Mouse (Mus musculus) neural tube, embryonic 11.5 days (tissue): ENCODE measurements around the gene Slc29a2. TPM values are rescaled to one million over a fixed set of nuclear protein-coding genes. Genes with fewer than 3 reads are reported as not detected.

Experiments
- ATAC-seq: fragments of 200-750 bp; cut with Nextera tagmentation; 2 replicates; pipeline ENCODE4 v1.8.0; 2017; ENCODE audit warnings: moderate number of reproducible peaks, mild to moderate bottlenecking, moderate TSS enrichment, moderate library complexity; ENCODE audit not compliant: insufficient read depth, low FRiP score, low TSS enrichment
- DNase-seq: peaks from one replicate; pipeline ENCODE4 v3.0.0-alpha.2; 2015; ENCODE audit warnings: low spot score
- H3K27ac ChIP-seq: fragments of 300-500 bp; sonication (generic); 2 replicates; pipeline ENCODE4 v1.5.1; 2014; ENCODE audit warnings: low read depth, mild to moderate bottlenecking, low read length
- H3K27me3 ChIP-seq: fragments of 300-500 bp; sonication (generic); 2 replicates; pipeline ENCODE4 v1.6.1; 2014; ENCODE audit warnings: mild to moderate bottlenecking, low read length, mixed read lengths; ENCODE audit not compliant: control insufficient read depth, insufficient read depth
- H3K36me3 ChIP-seq: fragments of 300-500 bp; sonication (generic); 2 replicates; pipeline ENCODE4 v1.6.1; 2014; ENCODE audit warnings: mild to moderate bottlenecking, low read length, moderate library complexity, mixed read lengths; ENCODE audit not compliant: control insufficient read depth, insufficient read depth
- H3K4me1 ChIP-seq: fragments of 300-500 bp; sonication (generic); 2 replicates; pipeline ENCODE4 v1.6.1; 2014; ENCODE audit warnings: low read length, mixed read lengths; ENCODE audit not compliant: control insufficient read depth, insufficient read depth
- H3K4me2 ChIP-seq: fragments of 300-500 bp; sonication (generic); 2 replicates; pipeline ENCODE4 v1.6.1; 2014; ENCODE audit warnings: low read depth, mild to moderate bottlenecking, moderate library complexity
- H3K4me3 ChIP-seq: fragments of 300-500 bp; sonication (generic); 2 replicates; pipeline ENCODE4 v1.5.1; 2014; ENCODE audit warnings: low read depth, low read length
- H3K9ac ChIP-seq: fragments of 300-500 bp; sonication (generic); 2 replicates; pipeline ENCODE4 v1.6.1; 2014; ENCODE audit warnings: mild to moderate bottlenecking, low read length
- H3K9me3 ChIP-seq: fragments of 300-500 bp; sonication (generic); 2 replicates; pipeline ENCODE4 v1.6.1; 2016; ENCODE audit warnings: low read length; ENCODE audit not compliant: control insufficient read depth
- WGBS: fragments of 180-500 bp; shearing (Covaris S2); extraction: QIAGEN DNeasy Blood & Tissue Kit; methylation state at CpG from one replicate; pipeline ENCODE4 v1.1.7; 2014; 5-methylcytosine and 5-hydroxymethylcytosine counted together
- polyA plus RNA-seq: library from polyadenylated mRNA; unstranded; fragments of >200 nt; fragmentation: Nextera tagmentation; extraction: Ambion mirVana; gene quantifications from 2 replicates; pipeline ENCODE4 v1.2.1, GENCODE M21; 2014

Slc29a2 gene
- 3.9 and 6.2 TPM in 2 replicates for polyA plus RNA-seq

DNA sequence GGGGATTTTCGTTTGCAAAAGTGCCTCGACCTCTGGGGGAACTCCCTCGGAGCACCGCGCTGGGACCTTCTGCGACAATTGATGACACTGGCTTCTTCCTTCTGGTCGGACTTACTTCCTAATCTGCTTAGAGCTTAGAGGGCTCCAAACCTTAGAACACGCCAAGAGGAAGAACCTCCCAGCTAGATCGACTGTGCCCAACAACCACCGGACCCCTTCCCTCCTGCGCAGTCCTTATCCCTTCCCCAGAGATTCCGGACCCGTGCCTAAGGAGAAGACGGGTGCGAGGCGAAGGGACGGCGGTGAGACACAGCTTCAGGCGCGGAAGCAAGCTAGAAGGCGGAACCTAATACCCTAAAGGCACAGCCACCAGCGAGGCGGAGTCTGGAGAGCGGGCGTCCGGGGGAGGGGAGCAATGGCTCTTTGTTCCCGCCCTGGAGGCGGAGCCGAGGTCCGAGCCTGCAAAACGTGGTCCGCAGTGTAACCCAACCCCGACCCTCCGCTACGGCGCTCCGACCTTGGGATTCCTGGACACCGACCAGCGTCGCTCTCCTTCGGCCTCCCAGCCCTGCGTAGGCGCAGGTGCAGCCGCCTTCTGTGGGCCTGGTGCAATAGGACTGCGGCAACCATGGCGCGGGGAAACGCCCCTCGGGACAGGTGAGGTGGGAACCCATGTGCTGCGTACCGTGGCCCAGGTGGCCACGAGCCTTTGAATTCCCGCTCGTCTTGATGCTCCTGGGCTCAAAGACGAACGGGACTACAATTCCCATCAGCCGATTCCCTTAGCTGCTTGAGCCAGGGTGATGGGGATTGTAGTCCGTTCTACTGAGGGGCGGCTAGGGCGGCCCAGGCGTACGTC lies at the start of gene Slc29a2:
TSS of gene Slc29a2 (plus strand) at position 240 of the 859 bp plus-strand sequence.
- H3K27ac ChIP-seq: peak within 1 kb of the TSS; percentile 81
- H3K4me1 ChIP-seq: peaks cover 6% of the 10 kb centered on the region; the same call in 1 of the 2 replicates
- no peaks in the 10 kb centered on the region for H3K36me3 ChIP-seq
- H3K9ac ChIP-seq: peak within 1 kb of the TSS; percentile 85
- under 1% methylated on average over 62 of the region's 62 CpGs for WGBS
- DNase-seq (peak; percentile 93), ATAC-seq (peak; percentile 95)
- peak within 1 kb of the TSS; percentile 86 for H3K4me2 ChIP-seq
- peak within 1 kb of the TSS; percentile 61 for H3K4me3 ChIP-seq
- no peaks in the 10 kb centered on the region for H3K27me3 ChIP-seq
- H3K9me3 ChIP-seq: no peaks in the 10 kb centered on the region

DNA sequence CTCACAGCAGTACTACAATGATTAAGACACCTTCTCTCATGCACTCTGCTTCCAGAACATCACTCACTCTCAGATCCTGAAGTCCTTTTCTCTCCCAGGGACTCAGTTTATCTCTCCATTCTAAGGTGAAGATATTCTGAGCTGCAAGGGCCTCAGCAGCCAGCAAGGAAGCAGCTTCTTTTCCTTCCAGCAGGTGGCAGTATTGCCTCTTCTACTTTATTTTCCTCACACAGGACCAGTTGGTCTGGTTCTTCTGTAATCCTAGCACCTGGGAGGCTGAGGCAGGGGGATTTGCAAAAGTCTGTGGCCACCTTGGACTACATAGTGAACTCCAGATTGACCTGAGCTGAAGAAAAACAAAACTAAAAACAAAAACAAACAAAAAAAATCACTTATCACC lies 41.9 kb upstream of the Slc29a2 start:
- Histone ChIP-seq H3K4me1 (no peaks in the 10 kb centered on the region), H3K9ac (no peak overlapping the region), H3K4me3 (no peak overlapping the region), H3K36me3 (no peaks in the 10 kb centered on the region), H3K9me3 (no peaks in the 10 kb centered on the region), H3K27me3 (peaks cover 31% of the 10 kb centered on the region), H3K4me2 (no peak overlapping the region), H3K27ac (no peak overlapping the region)
- peak; percentile 43 for DNase-seq
- ATAC-seq: no peak

DNA sequence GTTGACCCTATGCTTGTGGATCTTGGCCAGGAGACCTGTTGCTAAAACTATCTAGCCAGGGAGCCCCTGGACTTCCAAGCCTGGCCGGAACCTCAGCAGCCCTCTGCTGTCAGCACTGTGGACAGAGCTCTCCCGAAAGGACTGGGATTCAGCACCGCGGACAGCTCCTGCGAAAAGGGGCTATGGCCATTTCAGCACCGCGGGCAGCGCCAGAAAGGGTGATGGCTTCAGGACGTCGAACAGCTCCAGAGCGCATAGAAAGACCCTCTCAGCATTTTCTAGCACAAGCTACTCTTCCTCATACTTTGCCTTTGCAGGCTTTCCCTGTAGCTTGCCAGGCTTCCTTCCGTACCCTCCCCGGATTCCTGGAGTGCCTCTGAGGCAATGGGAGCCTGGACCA lies 34.6 kb upstream of the Slc29a2 start:
- H3K27me3 ChIP-seq: peaks cover 67% of the 10 kb centered on the region
- H3K4me1 ChIP-seq: no peaks in the 10 kb centered on the region
- H3K36me3 ChIP-seq: no peaks in the 10 kb centered on the region
- ATAC-seq: no peak
- 3% methylated on average over 13 of the region's 13 CpGs for WGBS
- H3K9ac ChIP-seq: no peak overlapping the region
- 0 out of 2 replicates have a peak overlapping the region, but pooled peaks have one; percentile 26 for H3K4me3 ChIP-seq
- no peak overlapping the region for H3K27ac ChIP-seq
- no peaks in the 10 kb centered on the region for H3K9me3 ChIP-seq
- peak; percentile 91 for DNase-seq
- peak overlapping the region; percentile 33 for H3K4me2 ChIP-seq

DNA sequence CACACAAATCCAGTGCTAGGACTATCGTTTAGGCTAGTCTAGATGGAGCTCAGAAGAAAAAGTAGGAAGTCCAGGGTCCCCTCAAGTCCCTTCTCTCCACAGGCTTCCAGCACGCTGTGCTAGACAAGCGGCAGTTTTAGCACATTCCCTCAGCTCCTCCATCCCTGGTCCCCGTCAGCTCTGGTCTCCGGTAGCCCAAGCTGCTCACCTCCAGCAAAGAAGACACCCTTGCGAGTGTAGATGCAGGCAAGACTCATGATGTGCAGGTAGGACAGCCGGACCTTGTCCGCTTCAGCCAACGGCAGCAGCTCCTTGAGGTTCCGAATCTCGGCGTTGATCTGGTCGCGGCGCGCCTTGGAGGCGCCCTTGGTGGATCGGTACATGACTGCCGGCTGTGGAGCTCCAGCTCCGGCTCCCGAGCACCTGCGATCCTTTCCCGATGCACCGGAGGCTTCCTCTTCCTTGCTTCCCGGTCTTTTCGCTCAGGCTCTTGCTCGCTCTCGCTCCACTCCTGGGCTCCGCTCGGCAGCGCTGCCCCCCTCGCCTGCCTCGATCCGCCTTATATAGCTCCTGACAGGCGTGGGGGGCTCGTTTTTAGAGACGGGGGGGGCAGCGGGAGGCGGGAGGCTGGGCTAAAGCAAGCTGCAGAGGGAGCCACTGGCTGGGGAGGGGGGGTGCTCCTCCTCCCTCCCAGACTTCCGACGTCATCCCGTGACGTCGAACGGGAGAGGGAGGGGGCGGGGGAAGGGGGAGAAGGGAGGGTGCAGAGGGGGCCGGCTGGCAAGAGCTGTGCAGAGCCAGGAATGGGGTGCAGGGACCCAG lies 34.0 kb upstream of the Slc29a2 start:
- DNase-seq (peak; percentile 32), ATAC-seq (no peak)
- Histone ChIP-seq H3K4me2 (peak overlapping the region; percentile 33), H3K4me1 (no peaks in the 10 kb centered on the region), H3K9me3 (no peaks in the 10 kb centered on the region), H3K27me3 (peaks cover 61% of the 10 kb centered on the region), H3K4me3 (peak overlapping the region; percentile 26), H3K36me3 (no peaks in the 10 kb centered on the region), H3K9ac (no peak overlapping the region), H3K27ac (no peak overlapping the region)
- WGBS: 20% methylated on average over 44 of the region's 47 CpGs

DNA sequence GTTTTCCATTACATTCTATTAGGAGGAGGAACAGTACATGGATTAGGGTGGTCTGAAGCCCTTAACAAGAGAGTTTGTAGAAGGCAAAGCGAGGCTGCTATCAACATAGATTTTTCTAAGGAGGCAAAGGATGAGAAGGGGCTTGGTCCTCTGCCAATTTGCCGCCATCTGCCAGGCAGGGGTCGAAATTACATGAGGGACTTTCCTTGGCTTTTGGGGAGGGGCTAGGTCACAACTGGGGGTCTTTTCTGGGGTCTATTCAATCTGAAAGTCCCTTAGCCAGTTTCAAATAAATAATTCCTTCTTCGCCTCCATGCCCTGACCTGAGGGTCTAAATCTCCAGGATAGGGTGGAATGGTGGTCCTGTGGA lies 33.4 kb upstream of the Slc29a2 start, which contains the start of gene Npas4:
TSS of gene Npas4 (minus strand) at position 61 of the 370 bp plus-strand sequence.
- Histone ChIP-seq H3K4me1 (no peaks in the 10 kb centered on the region), H3K9ac (no peak within 1 kb of the TSS), H3K4me3 (peak within 1 kb of the TSS; percentile 26), H3K9me3 (no peaks in the 10 kb centered on the region), H3K36me3 (no peaks in the 10 kb centered on the region), H3K27me3 (peaks cover 58% of the 10 kb centered on the region), H3K4me2 (peak within 1 kb of the TSS; percentile 33), H3K27ac (no peak within 1 kb of the TSS)
- ATAC-seq (no peak), DNase-seq (no peak)
- 17% methylated on average over 4 of the region's 4 CpGs for WGBS

DNA sequence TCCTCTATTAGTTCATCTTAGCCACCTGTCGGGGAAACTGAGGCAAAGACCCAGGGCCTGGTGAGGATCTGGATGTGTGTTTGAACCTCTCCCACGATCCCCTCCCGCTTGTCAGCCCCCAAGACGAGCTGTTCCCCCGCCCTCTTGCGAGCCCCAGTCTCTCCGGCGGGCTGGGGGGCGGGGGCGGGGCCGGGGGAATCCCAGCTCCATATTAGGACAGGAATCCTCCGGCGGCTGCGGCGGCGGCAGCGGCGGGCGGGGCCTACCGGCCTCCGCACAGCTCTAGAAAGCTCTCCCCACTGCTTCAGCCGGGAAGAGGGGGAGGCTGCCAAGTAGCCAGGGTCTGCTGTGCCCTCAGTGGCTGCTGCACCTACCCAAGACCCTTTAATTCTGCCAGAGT lies 32.9 kb upstream of the Slc29a2 start:
- no peak for DNase-seq
- 1% methylated on average over 21 of the region's 22 CpGs for whole genome bisulfite sequencing
- ATAC-seq: no peak
- Histone ChIP-seq H3K27ac (no peak overlapping the region), H3K9ac (no peak overlapping the region), H3K27me3 (peaks cover 55% of the 10 kb centered on the region), H3K36me3 (no peaks in the 10 kb centered on the region), H3K9me3 (no peaks in the 10 kb centered on the region), H3K4me3 (no peak overlapping the region), H3K4me1 (no peaks in the 10 kb centered on the region), H3K4me2 (peak overlapping the region; percentile 26; the same call in 1 of the 2 replicates)

DNA sequence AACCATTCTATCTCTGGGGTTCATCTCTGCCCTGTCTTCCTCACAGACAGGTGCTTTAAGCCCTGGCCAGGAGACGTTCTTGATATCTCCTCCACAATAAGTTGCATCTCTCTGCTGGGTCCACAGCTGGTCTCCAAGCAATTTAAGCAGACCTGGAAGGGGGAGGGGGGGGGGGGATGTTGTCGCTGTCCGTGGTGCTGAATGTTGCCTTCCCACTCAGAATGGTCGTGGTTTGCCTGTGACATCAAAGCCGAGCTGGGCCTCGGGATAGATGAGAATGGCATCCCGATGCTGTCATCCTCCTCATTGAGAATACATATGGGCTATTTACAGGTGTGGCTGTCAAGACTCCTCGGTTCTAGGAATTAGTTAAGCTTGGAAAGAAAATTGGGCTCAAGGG lies 31.3 kb upstream of the Slc29a2 start:
- Histone ChIP-seq H3K4me2 (no peak overlapping the region), H3K4me3 (no peak overlapping the region), H3K27ac (no peak overlapping the region), H3K4me1 (no peaks in the 10 kb centered on the region), H3K9me3 (no peaks in the 10 kb centered on the region), H3K36me3 (no peaks in the 10 kb centered on the region), H3K27me3 (peaks cover 47% of the 10 kb centered on the region), H3K9ac (no peak overlapping the region)
- ATAC-seq: no peak
- DNase-seq: no peak
- WGBS: 17% methylated on average over 8 of the region's 8 CpGs

DNA sequence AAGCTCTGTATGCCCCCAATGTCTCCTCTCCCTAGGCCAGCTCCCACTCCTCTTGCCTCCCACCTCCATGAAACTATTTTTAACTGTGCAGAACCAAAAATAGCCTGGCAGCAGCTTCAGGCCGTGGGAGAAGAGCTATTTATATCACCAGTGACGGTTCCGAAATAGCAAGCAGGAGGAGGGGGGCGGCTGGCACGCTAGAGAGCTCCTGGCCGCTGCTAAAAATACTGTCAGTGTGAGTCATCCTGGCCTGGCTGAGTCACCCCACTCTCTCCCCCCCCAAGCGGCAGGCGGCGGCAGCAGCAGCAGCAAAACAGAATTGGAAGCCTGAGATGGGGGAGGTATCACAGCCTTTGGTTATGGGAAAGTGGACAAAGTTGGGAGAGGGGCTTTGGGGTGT lies 30.8 kb upstream of the Slc29a2 start:
- DNase-seq (no peak), ATAC-seq (no peak)
- WGBS: 14% methylated on average over 9 of the region's 9 CpGs
- Histone ChIP-seq H3K4me3 (no peak overlapping the region), H3K36me3 (no peaks in the 10 kb centered on the region), H3K27ac (no peak overlapping the region), H3K4me1 (no peaks in the 10 kb centered on the region), H3K27me3 (peaks cover 47% of the 10 kb centered on the region), H3K4me2 (no peak overlapping the region), H3K9me3 (no peaks in the 10 kb centered on the region), H3K9ac (no peak overlapping the region)
